Comparison of ENCODE assay signal across 12 mouse cellular contexts in genomic region chr9:57598851-57599563, GRCm38 (mm10). TPM values are rescaled to one million over a fixed set of nuclear protein-coding genes. Genes with fewer than 3 reads are reported as not detected.
DNase-seq lines count a peak whose midpoint lies in the region; ATAC-seq lines count a peak whose summit lies in the region.
"Had no signal": no experiment of that assay in that cellular context is flagged by ENCODE, and none has a peak within 500 bp of the region (broad histone marks: within the 10 kb centered on the region; RNA-seq: fewer than 3 reads in every experiment).

No protein-coding gene starts in this region.

- H3K36me3 ChIP-seq in intestine, embryonic 16.5 days (ENCODE audit: control insufficient read depth, insufficient read depth, low read length), result no peaks in the 10 kb centered on the region
- H3K36me3 ChIP-seq in intestine, embryonic 15.5 days, result peaks cover 2% of the 10 kb centered on the region; the same call in 1 of the 2 replicates
- peaks cover 20% of the 10 kb centered on the region for H3K36me3 ChIP-seq in embryonic facial prominence, embryonic 14.5 days (ENCODE audit: control insufficient read depth, insufficient read depth, low read length)

- peak; percentile 34 for DNase-seq in embryonic facial prominence, embryonic 14.5 days (ENCODE audit: low spot score)
- peak; percentile 42 for DNase-seq in kidney, postnatal 10 days
- peak; percentile 82 for DNase-seq in retina, embryonic 14.5 days (ENCODE audit: low spot score)
- no peak for DNase-seq in layer of hippocampus, adult 9-10 months (ENCODE audit: low spot score)
- DNase-seq in heart, postnatal 10 days, result no peak
- DNase-seq: liver, embryonic 13.5 days; right cerebral cortex, postnatal 25 days had no signal

- H3K9ac ChIP-seq in intestine, embryonic 16.5 days (ENCODE audit: low read depth, low read length), result 0 out of 2 replicates have a peak overlapping the region, but pooled peaks have one; percentile 13
- H3K9ac ChIP-seq in intestine, embryonic 15.5 days, result no peak overlapping the region
- H3K9ac ChIP-seq in embryonic facial prominence, embryonic 14.5 days (ENCODE audit: low read depth, low read length), result no peak overlapping the region
- H3K9ac ChIP-seq: liver, embryonic 13.5 days had no signal

- peaks cover 27% of the 10 kb centered on the region for H3K4me1 ChIP-seq in intestine, embryonic 16.5 days (ENCODE audit: control insufficient read depth, insufficient read depth, low read length)
- peaks cover 23% of the 10 kb centered on the region for H3K4me1 ChIP-seq in intestine, embryonic 15.5 days (replicated peaks)
- no peaks in the 10 kb centered on the region for H3K4me1 ChIP-seq in embryonic facial prominence, embryonic 14.5 days (ENCODE audit: control insufficient read depth, insufficient read depth, low read length)

- intact Hi-C loops in heart, postnatal 10 days (cut with DNase I), result no loop called here

- H3K4me3 ChIP-seq in intestine, embryonic 16.5 days (ENCODE audit: low read length), result no peak overlapping the region
- no peak overlapping the region for H3K4me3 ChIP-seq in intestine, embryonic 15.5 days (replicated peaks)
- no peak overlapping the region for H3K4me3 ChIP-seq in embryonic facial prominence, embryonic 14.5 days (ENCODE audit: low read depth, low read length)
- H3K4me3 ChIP-seq: liver, embryonic 13.5 days had no signal

- no peak for ATAC-seq in intestine, embryonic 16.5 days
- ATAC-seq in intestine, embryonic 15.5 days, result no peak
- peak; percentile 62; the same call in 1 of the 2 replicates for ATAC-seq in embryonic facial prominence, embryonic 14.5 days (ENCODE audit: low read depth)

- H3K27ac ChIP-seq in intestine, embryonic 16.5 days (ENCODE audit: low read length), result no peak overlapping the region
- H3K27ac ChIP-seq in intestine, embryonic 15.5 days, result no peak overlapping the region
- H3K27ac ChIP-seq in embryonic facial prominence, embryonic 14.5 days (replicated peaks; ENCODE audit: low read depth, low read length), result no peak overlapping the region
- H3K27ac ChIP-seq: liver, embryonic 13.5 days had no signal

- no peaks in the 10 kb centered on the region for H3K27me3 ChIP-seq in intestine, embryonic 16.5 days (replicated peaks; ENCODE audit: control insufficient read depth, insufficient read depth, low read length)
- H3K27me3 ChIP-seq in intestine, embryonic 15.5 days (replicated peaks), result no peaks in the 10 kb centered on the region
- H3K27me3 ChIP-seq in embryonic facial prominence, embryonic 14.5 days (replicated peaks; ENCODE audit: control insufficient read depth, insufficient read depth, low read length), result no peaks in the 10 kb centered on the region

- H3K4me2 ChIP-seq in intestine, embryonic 16.5 days (ENCODE audit: low read depth, low read length), result no peak overlapping the region
- no peak overlapping the region for H3K4me2 ChIP-seq in intestine, embryonic 15.5 days (replicated peaks)
- no peak overlapping the region for H3K4me2 ChIP-seq in embryonic facial prominence, embryonic 14.5 days (ENCODE audit: low read depth, low read length)
- H3K4me2 ChIP-seq: liver, embryonic 13.5 days had no signal

- WGBS in intestine, embryonic 16.5 days, result 57% methylated on average over 8 of the region's 8 CpGs
- 61% methylated on average over 8 of the region's 8 CpGs for WGBS in intestine, embryonic 15.5 days
- WGBS in embryonic facial prominence, embryonic 14.5 days, result 50% methylated on average over 8 of the region's 8 CpGs

- H3K9me3 ChIP-seq in intestine, embryonic 16.5 days (ENCODE audit: control insufficient read depth, low read length), result no peaks in the 10 kb centered on the region
- no peaks in the 10 kb centered on the region for H3K9me3 ChIP-seq in intestine, embryonic 15.5 days
- no peaks in the 10 kb centered on the region for H3K9me3 ChIP-seq in embryonic facial prominence, embryonic 14.5 days (ENCODE audit: control insufficient read depth, low read length)
- H3K9me3 ChIP-seq: liver, embryonic 13.5 days had no signal

RNA-seq across cellular contexts. Expression of gene Cplx3, which starts 7.1 kb away (rescaled TPM):
- polyA plus RNA-seq in intestine, embryonic 16.5 days (2015; fragmentation: Nextera tagmentation; extraction: Ambion mirVana), result not detected in 2 replicates
- not detected in 2 replicates for polyA plus RNA-seq in intestine, embryonic 15.5 days (2015; fragmentation: Nextera tagmentation; extraction: Ambion mirVana)
- not detected in 2 replicates for polyA plus RNA-seq in embryonic facial prominence, embryonic 14.5 days (2014; fragmentation: Nextera tagmentation; extraction: Ambion mirVana)
- total RNA-seq in heart, postnatal 10 days (2021), result not detected
- total RNA-seq: common myeloid progenitor, adult 5-6 weeks had no signal
- polyA plus RNA-seq: intestine, embryonic 14.5 days; liver, embryonic 13.5 days had no signal

RNA-seq across cellular contexts. Expression of gene Ulk3, which starts 9.8 kb away (rescaled TPM):
- polyA plus RNA-seq in intestine, embryonic 16.5 days (2015; fragmentation: Nextera tagmentation; extraction: Ambion mirVana), result 18.0 and 19.0 TPM in 2 replicates
- polyA plus RNA-seq in intestine, embryonic 15.5 days (2015; fragmentation: Nextera tagmentation; extraction: Ambion mirVana), result 16.3 and 20.4 TPM in 2 replicates
- 9.4 and 11.4 TPM in 2 replicates for polyA plus RNA-seq in embryonic facial prominence, embryonic 14.5 days (2014; fragmentation: Nextera tagmentation; extraction: Ambion mirVana)
- total RNA-seq in heart, postnatal 10 days (2021), result 10 to 100 TPM in 1 of 2 experiments, 1 to 10 TPM in 1; 8.3 to 10.1 TPM

RNA-seq across cellular contexts. Expression of gene Lman1l, which starts 21.6 kb away (rescaled TPM):
- not detected in 2 replicates for polyA plus RNA-seq in intestine, embryonic 16.5 days (2015; fragmentation: Nextera tagmentation; extraction: Ambion mirVana)
- polyA plus RNA-seq in intestine, embryonic 15.5 days (2015; fragmentation: Nextera tagmentation; extraction: Ambion mirVana), result not detected in 2 replicates
- not detected in 2 replicates for polyA plus RNA-seq in embryonic facial prominence, embryonic 14.5 days (2014; fragmentation: Nextera tagmentation; extraction: Ambion mirVana)
- total RNA-seq in heart, postnatal 10 days (2021), result not detected
- total RNA-seq: common myeloid progenitor, adult 5-6 weeks; left cerebral cortex, adult 18-20 months had no signal
- polyA plus RNA-seq: intestine, embryonic 14.5 days had no signal

RNA-seq across cellular contexts. Expression of gene Scamp2, which starts 38.3 kb away (rescaled TPM):
- polyA plus RNA-seq in intestine, embryonic 16.5 days (2015; fragmentation: Nextera tagmentation; extraction: Ambion mirVana), result 95.7 and 97.2 TPM in 2 replicates
- 83.9 and 84.5 TPM in 2 replicates for polyA plus RNA-seq in intestine, embryonic 15.5 days (2015; fragmentation: Nextera tagmentation; extraction: Ambion mirVana)
- 79.4 and 81.4 TPM in 2 replicates for polyA plus RNA-seq in embryonic facial prominence, embryonic 14.5 days (2014; fragmentation: Nextera tagmentation; extraction: Ambion mirVana)
- total RNA-seq in heart, postnatal 10 days (2021), result 10 to 100 TPM; 34.3 to 35.4 TPM

RNA-seq across cellular contexts. Expression of gene Mpi, which starts 46.4 kb away (rescaled TPM):
- 58.4 and 59.4 TPM in 2 replicates for polyA plus RNA-seq in intestine, embryonic 16.5 days (2015; fragmentation: Nextera tagmentation; extraction: Ambion mirVana)
- polyA plus RNA-seq in intestine, embryonic 15.5 days (2015; fragmentation: Nextera tagmentation; extraction: Ambion mirVana), result 50.2 and 55.8 TPM in 2 replicates
- polyA plus RNA-seq in embryonic facial prominence, embryonic 14.5 days (2014; fragmentation: Nextera tagmentation; extraction: Ambion mirVana), result 40.4 and 44.5 TPM in 2 replicates
- 100 to 1,000 TPM; 129 to 131 TPM for total RNA-seq in heart, postnatal 10 days (2021)

Comparison
In these comparisons a context has a peak if more than half of its experiments do, and no peak if none do; other contexts are left out.
1. DNase-seq: peak in embryonic facial prominence, embryonic 14.5 days (single experiment), kidney, postnatal 10 days (single experiment) and retina, embryonic 14.5 days (single experiment); none in layer of hippocampus, adult 9-10 months (single experiment) and heart, postnatal 10 days (0 of 2).